Mouse (Mus musculus) thymus, adult 2 months (tissue): ENCODE measurements around the gene Vmn2r98.
"Not testable (repeated sequence)": the region's sequence is repeated elsewhere in the genome, so short reads cannot be mapped to it uniquely, and the experiment has no call there.

Source experiments
- CTCF ChIP-seq: fragments of 200-500 bp; IDR thresholded peaks from 2 replicates; pipeline ENCODE4 v1.5.1; 2012; ENCODE audit warnings: mild to moderate bottlenecking, control low read depth, low read length, moderate library complexity, borderline replicate concordance; ENCODE audit not compliant: control insufficient read depth, poor library complexity, insufficient read depth; ENCODE audit errors: extremely low read depth
- POLR2A ChIP-seq: fragments of 200-500 bp; IDR thresholded peaks from 2 replicates; pipeline ENCODE4 v1.6.1; 2012; ENCODE audit warnings: mild to moderate bottlenecking, low read length, control low read depth, moderate library complexity; ENCODE audit not compliant: control insufficient read depth, poor library complexity, insufficient read depth; ENCODE audit errors: extremely low read depth

GRCm38 (mm10) chr17:19053160-19053559 lies at the start of gene Vmn2r98:
- not testable (repeated sequence) for TF ChIP-seq CTCF, POLR2A
